Mouse (Mus musculus) MEL (cell line): ENCODE data around the gene Cirbp.

Experiments used
- CTCF ChIP-seq, 3 experiments: IDR thresholded peaks in 2 of 3; conservative IDR thresholded peaks in 1 of 3; 2 replicates each; pipeline ENCODE4 v1.5.1; 2011 to 2012; ENCODE audit warnings: low read length in 3 of 3, low read depth in 2 of 3, mild to moderate bottlenecking in 2 of 3, improper control_type of control experiment in 1 of 3, inconsistent platforms in 1 of 3, mixed read lengths in 1 of 3, moderate library complexity in 1 of 3; ENCODE audit not compliant: control insufficient read depth in 1 of 3, insufficient read depth in 1 of 3, poor library complexity in 1 of 3, severe bottlenecking in 1 of 3
- E2F4 ChIP-seq: IDR thresholded peaks from 2 replicates; pipeline ENCODE4 v1.6.1; 2011; ENCODE audit warnings: low read depth, low read length, improper control_type of control experiment, borderline replicate concordance
- ELF1 ChIP-seq: IDR thresholded peaks from 2 replicates; pipeline ENCODE4 v1.6.1; 2014; ENCODE audit warnings: low read depth, mild to moderate bottlenecking, inconsistent platforms, low read length, improper control_type of control experiment, moderate library complexity
- ETS1 ChIP-seq: IDR thresholded peaks from 2 replicates; pipeline ENCODE4 v1.6.1; 2012; ENCODE audit warnings: low read depth, mild to moderate bottlenecking, inconsistent platforms, low read length, improper control_type of control experiment, moderate library complexity
- JUND ChIP-seq: IDR thresholded peaks from 2 replicates; pipeline ENCODE4 v1.6.1; 2011; ENCODE audit warnings: low read depth, mild to moderate bottlenecking, improper control_type of control experiment, low read length
- KAT2A ChIP-seq: conservative IDR thresholded peaks from 2 replicates; pipeline ENCODE4 v1.6.1; 2012; ENCODE audit warnings: low read depth, low read length, improper control_type of control experiment, inconsistent platforms
- NELFE ChIP-seq: IDR thresholded peaks from 2 replicates; pipeline ENCODE4 v1.6.1; 2011; ENCODE audit warnings: low read depth, low read length, improper control_type of control experiment
- POLR2A ChIP-seq, 2 experiments: IDR thresholded peaks; 2 replicates each; pipeline ENCODE4 v1.6.1; 2011 to 2012; ENCODE audit warnings: low read length in 2 of 2, mild to moderate bottlenecking in 2 of 2, control low read depth in 1 of 2, improper control_type of control experiment in 1 of 2, low read depth in 1 of 2, moderate library complexity in 1 of 2; ENCODE audit not compliant: control insufficient read depth in 1 of 2, insufficient read depth in 1 of 2, poor library complexity in 1 of 2
- RAD21 ChIP-seq: IDR thresholded peaks from 2 replicates; pipeline ENCODE4 v1.6.1; 2011; ENCODE audit warnings: mild to moderate bottlenecking, low read depth, low read length, improper control_type of control experiment
- SIN3A ChIP-seq: IDR thresholded peaks from 2 replicates; pipeline ENCODE4 v1.6.1; 2012; ENCODE audit warnings: low read length, improper control_type of control experiment, inconsistent platforms

- TF ChIP-seq E2F4, result no peak
- no peak for TF ChIP-seq JUND
- TF ChIP-seq POLR2A (IDR thresholded peaks at IDR 0.05; ENCODE audit: control insufficient read depth in 1 of 2, insufficient read depth in 1 of 2, low read depth in 1 of 2, low read length in 2 of 2, poor library complexity in 1 of 2), result no peak
- TF ChIP-seq CTCF (IDR thresholded peaks at IDR 0.05 in 2 of 3, conservative IDR thresholded peaks at IDR 0.05 in 1 of 3; ENCODE audit: control insufficient read depth in 1 of 3, insufficient read depth in 1 of 3, low read depth in 2 of 3, low read length in 3 of 3, poor library complexity in 1 of 3, severe bottlenecking in 1 of 3), result no peak
- TF ChIP-seq ETS1, result no peak
- TF ChIP-seq NELFE, result no peak
- no peak for TF ChIP-seq RAD21
- no peak for TF ChIP-seq SIN3A
- no peak for TF ChIP-seq KAT2A
- no peak for TF ChIP-seq ELF1
These were observed 3.9 kb downstream of the Cirbp start for GRCm38 (mm10) chr10:80169651-80170050.
